Mouse (Mus musculus) embryonic facial prominence, embryonic 12.5 days (tissue): ENCODE results near the gene Zfp11. TPM values are rescaled to one million over a fixed set of nuclear protein-coding genes. Genes with fewer than 3 reads are reported as not detected.
"Not testable (repeated sequence)": the region's sequence is repeated elsewhere in the genome, so short reads cannot be mapped to it uniquely, and the experiment has no call there.

Source experiments
- ATAC-seq: fragments of 200-750 bp; cut with Nextera tagmentation; 2 replicates; pipeline ENCODE4 v1.8.0; 2017; ENCODE audit not compliant: insufficient number of reproducible peaks, insufficient read depth, low FRiP score, low TSS enrichment
- H3K27ac ChIP-seq: fragments of 300-500 bp; sonication (generic); 2 replicates; pipeline ENCODE4 v1.5.1; 2016; ENCODE audit warnings: mild to moderate bottlenecking
- H3K27me3 ChIP-seq: fragments of 300-500 bp; sonication (generic); 2 replicates; pipeline ENCODE4 v1.6.1; 2016; ENCODE audit warnings: mild to moderate bottlenecking, moderate library complexity
- H3K36me3 ChIP-seq: fragments of 300-500 bp; sonication (generic); 2 replicates; pipeline ENCODE4 v1.6.1; 2016; ENCODE audit warnings: mild to moderate bottlenecking
- H3K4me1 ChIP-seq: fragments of 300-500 bp; sonication (generic); 2 replicates; pipeline ENCODE4 v1.6.1; 2016
- H3K4me2 ChIP-seq: fragments of 300-500 bp; sonication (generic); replicated peaks from 2 replicates; pipeline ENCODE4 v1.6.1; 2016; ENCODE audit warnings: mild to moderate bottlenecking, moderate library complexity
- H3K4me3 ChIP-seq: fragments of 300-500 bp; sonication (generic); 2 replicates; pipeline ENCODE4 v1.5.1; 2016; ENCODE audit warnings: mild to moderate bottlenecking
- H3K9ac ChIP-seq: fragments of 300-500 bp; sonication (generic); 2 replicates; pipeline ENCODE4 v1.6.1; 2016; ENCODE audit warnings: mild to moderate bottlenecking, moderate library complexity
- H3K9me3 ChIP-seq: fragments of 300-500 bp; sonication (generic); 2 replicates; pipeline ENCODE4 v1.6.1; 2016; ENCODE audit warnings: mild to moderate bottlenecking, moderate library complexity
- WGBS: fragments of 180-500 bp; shearing (Covaris S2); methylation state at CpG from one replicate; pipeline ENCODE4 v1.1.7; 2016; 5-methylcytosine and 5-hydroxymethylcytosine counted together
- polyA plus RNA-seq: library from polyadenylated mRNA; unstranded; fragments of >200 nt; fragmentation: Nextera tagmentation; extraction: Ambion mirVana; gene quantifications from 2 replicates; pipeline ENCODE4 v1.2.1, GENCODE M21; 2016

Gene Zfp11
- 5.5 and 6.2 TPM in 2 replicates for polyA plus RNA-seq

- 0 out of 2 replicates have a peak, but pooled peaks have one; percentile 60 for ATAC-seq
- Histone ChIP-seq H3K36me3 (no peaks in the 10 kb centered on the region), H3K27me3 (no peaks in the 10 kb centered on the region), H3K27ac (peak within 1 kb of the TSS; percentile 47; the same call in 1 of the 2 replicates), H3K4me3 (peak within 1 kb of the TSS; percentile 79), H3K9ac (peak within 1 kb of the TSS; percentile 87), H3K9me3 (peaks cover 9% of the 10 kb centered on the region; the same call in 1 of the 2 replicates), H3K4me1 (peaks cover 11% of the 10 kb centered on the region; the same call in 1 of the 2 replicates), H3K4me2 (peak within 1 kb of the TSS; percentile 72)
- under 1% methylated on average over 23 of the region's 23 CpGs for WGBS
Observed at GRCm38 (mm10) chr5:129670036-129670458, at the start of gene Zfp11. Zfp11 (minus strand) TSS chr5:129670099.

DNA sequence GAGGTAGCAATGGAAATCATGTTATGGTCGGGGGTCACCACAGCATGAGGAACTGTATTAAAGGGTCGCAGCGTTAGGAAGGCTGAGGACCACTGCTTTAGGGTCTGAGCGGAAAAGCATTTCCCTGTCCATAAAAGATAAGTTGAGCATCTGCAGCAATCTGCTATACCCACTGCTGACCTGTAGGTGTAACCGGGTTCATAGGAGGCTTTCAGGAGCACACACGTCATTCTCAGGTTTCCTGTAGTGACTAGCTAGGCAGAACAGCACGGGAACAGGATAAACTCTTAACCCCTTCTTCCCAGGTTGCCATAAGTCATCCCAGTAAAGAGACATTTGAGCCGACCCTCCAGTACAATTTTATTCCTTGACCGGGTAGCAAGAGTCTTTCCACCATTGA lies 47.1 kb upstream of the Zfp11 start:
- H3K9ac ChIP-seq, result no peak overlapping the region
- H3K36me3 ChIP-seq, result peaks cover 36% of the 10 kb centered on the region
- no peak for ATAC-seq
- H3K27ac ChIP-seq, result no peak overlapping the region
- no peak overlapping the region for H3K4me2 ChIP-seq
- H3K4me1 ChIP-seq, result peaks cover 7% of the 10 kb centered on the region; the same call in 1 of the 2 replicates
- 79% methylated on average over 9 of the region's 9 CpGs for WGBS
- H3K9me3 ChIP-seq, result no peaks in the 10 kb centered on the region
- H3K4me3 ChIP-seq, result no peak overlapping the region
- H3K27me3 ChIP-seq, result no peaks in the 10 kb centered on the region

DNA sequence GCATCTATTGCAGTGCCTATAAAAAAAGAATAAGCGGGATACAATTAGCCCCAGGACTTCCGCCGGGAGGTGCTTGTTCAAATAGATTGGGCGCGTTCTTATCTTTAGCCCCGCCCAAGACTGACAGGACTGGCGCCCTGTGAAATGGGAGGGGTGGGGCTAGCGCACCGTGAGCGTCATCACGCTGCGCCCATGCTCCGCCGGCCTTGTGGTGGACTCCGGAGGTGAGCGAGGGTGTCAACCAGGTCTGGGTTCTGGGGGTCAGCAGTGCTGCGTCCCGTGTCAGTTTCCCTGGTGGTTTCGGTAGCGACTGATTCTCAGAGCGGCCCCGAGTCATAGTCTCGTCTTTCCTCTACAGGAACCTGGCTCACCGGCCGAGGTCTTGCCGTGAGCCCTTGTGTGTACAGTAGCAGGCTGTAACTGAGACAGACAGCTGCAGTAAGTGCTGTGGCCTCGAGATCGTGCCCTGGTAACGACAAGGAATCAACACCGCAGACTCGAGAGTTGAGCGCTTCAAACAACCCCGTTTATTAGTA lies 45.5 kb upstream of the Zfp11 start, which contains the start of gene Mrps17:
TSS of gene Mrps17 (plus strand) at position 172 of the 536 bp plus-strand sequence.
- Histone ChIP-seq H3K4me1 (peaks cover 7% of the 10 kb centered on the region; the same call in 1 of the 2 replicates), H3K9me3 (no peaks in the 10 kb centered on the region), H3K36me3 (peaks cover 36% of the 10 kb centered on the region), H3K27ac (0 out of 2 replicates have a peak within 1 kb of the TSS, but pooled peaks have one; percentile 17), H3K9ac (peak within 1 kb of the TSS; percentile 81), H3K4me3 (peak within 1 kb of the TSS; percentile 83), H3K27me3 (no peaks in the 10 kb centered on the region), H3K4me2 (peak within 1 kb of the TSS; percentile 77)
- under 1% methylated on average over 33 of the region's 33 CpGs for WGBS
- ATAC-seq, result peak; percentile 94

- Histone ChIP-seq H3K9ac (no peak within 1 kb of the TSS), H3K4me3 (no peak within 1 kb of the TSS)
Observed at GRCm38 (mm10) chr5:129708412-129708811, 38.5 kb upstream of the Zfp11 start, which contains the start of gene Sept14. Sept14 (minus strand) TSS chr5:129708512.

DNA sequence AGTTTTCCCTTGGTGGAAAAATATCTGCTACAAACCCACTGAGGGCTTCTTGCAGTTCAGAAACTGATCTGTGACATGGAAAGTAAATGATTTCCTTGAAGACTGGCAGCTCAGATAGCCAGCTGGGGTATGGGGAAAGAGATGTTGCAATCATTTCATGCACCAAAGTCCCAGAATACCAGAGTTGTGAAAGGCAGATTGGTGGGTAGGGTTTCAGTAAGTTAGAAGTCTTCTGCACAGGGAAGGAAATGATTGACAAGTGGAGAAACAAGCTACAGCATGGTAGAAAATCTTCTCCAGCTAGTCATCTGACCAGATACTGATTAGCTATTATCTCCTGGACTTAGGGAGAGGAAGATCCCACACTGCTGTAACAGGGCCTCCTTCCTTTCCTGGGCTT lies 33.5 kb upstream of the Zfp11 start:
- Histone ChIP-seq H3K9ac (no peak overlapping the region), H3K27me3 (no peaks in the 10 kb centered on the region), H3K36me3 (no peaks in the 10 kb centered on the region), H3K4me3 (no peak overlapping the region), H3K4me2 (no peak overlapping the region), H3K9me3 (no peaks in the 10 kb centered on the region), H3K27ac (no peak overlapping the region), H3K4me1 (no peaks in the 10 kb centered on the region)
- ATAC-seq, result no peak

More at GRCm38 (mm10) chr5:129708412-129708811, 38.5 kb upstream of the Zfp11 start, which contains the start of gene Sept14:
- Histone ChIP-seq H3K36me3 (no peaks in the 10 kb centered on the region), H3K27me3 (no peaks in the 10 kb centered on the region), H3K4me1 (no peaks in the 10 kb centered on the region), H3K27ac (no peak within 1 kb of the TSS), H3K9me3 (no peaks in the 10 kb centered on the region), H3K4me2 (no peak within 1 kb of the TSS)
- WGBS, result 71% methylated on average over 2 of the region's 2 CpGs
- ATAC-seq, result no peak

DNA sequence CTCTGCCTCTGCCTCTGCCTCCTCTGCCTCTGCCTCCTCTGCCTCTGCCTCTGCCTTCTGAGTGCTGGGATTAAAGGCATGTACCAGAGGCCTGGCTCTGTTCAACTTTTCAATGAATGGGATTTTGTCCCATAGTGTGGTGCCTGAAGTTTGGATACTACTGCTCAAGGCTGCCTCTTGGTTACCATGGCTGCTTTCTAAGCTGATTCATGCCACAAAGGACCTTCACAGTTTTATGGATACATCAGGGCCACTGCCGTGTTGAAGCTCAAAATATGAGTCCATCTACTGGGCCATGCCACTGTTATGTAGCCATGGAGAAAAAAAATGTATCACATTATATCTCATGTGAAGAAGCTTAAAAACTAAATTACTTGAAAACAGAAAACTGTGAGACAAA lies 31.8 kb upstream of the Zfp11 start:
- Histone ChIP-seq H3K4me2 (no peak overlapping the region), H3K9ac (no peak overlapping the region), H3K4me1 (no peaks in the 10 kb centered on the region), H3K27ac (no peak overlapping the region), H3K4me3 (no peak overlapping the region), H3K9me3 (no peaks in the 10 kb centered on the region), H3K27me3 (no peaks in the 10 kb centered on the region), H3K36me3 (no peaks in the 10 kb centered on the region)
- 87% methylated on average over 1 of the region's 1 CpGs for WGBS
- ATAC-seq, result no peak

GRCm38 (mm10) chr5:129700506-129700905 lies 30.6 kb upstream of the Zfp11 start:
- Histone ChIP-seq H3K4me3 (0 out of 2 replicates have a peak overlapping the region, but pooled peaks have one; percentile 3), H3K36me3 (no peaks in the 10 kb centered on the region), H3K9me3 (no peaks in the 10 kb centered on the region), H3K27ac (no peak overlapping the region), H3K4me2 (no peak overlapping the region; the same call in 1 of the 2 replicates), H3K27me3 (no peaks in the 10 kb centered on the region), H3K9ac (no peak overlapping the region), H3K4me1 (no peaks in the 10 kb centered on the region)
- no peak for ATAC-seq
- 37% methylated on average over 2 of the region's 2 CpGs for WGBS

GRCm38 (mm10) chr5:129690528-129690927 lies 20.6 kb upstream of the Zfp11 start:
- Histone ChIP-seq H3K4me2 (no peak overlapping the region), H3K4me3 (no peak overlapping the region), H3K4me1 (no peaks in the 10 kb centered on the region), H3K9me3 (no peaks in the 10 kb centered on the region), H3K27me3 (no peaks in the 10 kb centered on the region), H3K9ac (no peak overlapping the region), H3K36me3 (no peaks in the 10 kb centered on the region), H3K27ac (no peak overlapping the region)
- no peak for ATAC-seq
- 54% methylated on average over 3 of the region's 3 CpGs for WGBS

GRCm38 (mm10) chr5:129687621-129688020 lies 17.7 kb upstream of the Zfp11 start:
- WGBS, result 89% methylated on average over 7 of the region's 7 CpGs

DNA sequence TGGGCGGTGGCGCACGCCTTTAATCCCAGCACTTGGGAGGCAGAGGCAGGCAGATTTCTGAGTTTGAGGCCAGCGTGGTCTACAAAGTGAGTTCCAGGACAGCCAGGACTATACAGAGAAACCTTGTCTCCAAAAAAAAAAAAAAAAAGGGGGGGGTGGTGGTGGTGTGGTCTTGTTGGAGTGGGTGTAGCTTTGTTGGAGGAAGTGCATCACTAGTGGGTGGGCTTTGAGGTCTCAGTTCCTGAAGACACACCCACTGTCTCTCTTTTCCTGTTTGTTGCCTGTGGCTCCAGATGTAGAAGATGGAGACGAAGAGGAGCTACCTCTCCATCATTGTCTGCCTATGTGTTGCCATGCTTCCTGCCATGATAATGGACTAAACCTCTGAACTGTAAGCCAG lies 15.2 kb upstream of the Zfp11 start:
- H3K4me3 ChIP-seq, result not testable (repeated sequence)

More at GRCm38 (mm10) chr5:129687621-129688020, 17.7 kb upstream of the Zfp11 start:
- no peak overlapping the region for H3K4me3 ChIP-seq
- H3K36me3 ChIP-seq, result no peaks in the 10 kb centered on the region
- H3K4me2 ChIP-seq, result no peak overlapping the region
- no peak for ATAC-seq
- H3K9me3 ChIP-seq, result no peaks in the 10 kb centered on the region
- no peaks in the 10 kb centered on the region for H3K4me1 ChIP-seq
- H3K27me3 ChIP-seq, result no peaks in the 10 kb centered on the region
- H3K27ac ChIP-seq, result no peak overlapping the region
- H3K9ac ChIP-seq, result no peak overlapping the region

GRCm38 (mm10) chr5:129669453-129670035 lies 355 bp downstream of the Zfp11 start:
- WGBS, result 1% methylated on average over 31 of the region's 31 CpGs
- ATAC-seq, result 0 out of 2 replicates have a peak, but pooled peaks have one; percentile 35
- H3K4me2 ChIP-seq, result peak overlapping the region; percentile 72
- H3K9me3 ChIP-seq, result 0 out of 2 replicates have a peak, but pooled peaks cover 7% of the 10 kb centered on the region
- H3K4me3 ChIP-seq, result peak overlapping the region; percentile 79
- peak overlapping the region; percentile 47; the same call in 1 of the 2 replicates for H3K27ac ChIP-seq
- H3K27me3 ChIP-seq, result no peaks in the 10 kb centered on the region
- H3K9ac ChIP-seq, result peak overlapping the region; percentile 87
- H3K4me1 ChIP-seq, result peaks cover 11% of the 10 kb centered on the region; the same call in 1 of the 2 replicates
- no peaks in the 10 kb centered on the region for H3K36me3 ChIP-seq

More for the DNA sequence above, 15.2 kb upstream of the Zfp11 start:
- not testable (repeated sequence) for ATAC-seq, H3K36me3 ChIP-seq, H3K9me3 ChIP-seq, H3K9ac ChIP-seq, H3K4me2 ChIP-seq, H3K27ac ChIP-seq, H3K4me1 ChIP-seq, H3K27me3 ChIP-seq
- WGBS, result 84% methylated on average over 5 of the region's 5 CpGs

GRCm38 (mm10) chr5:129667851-129668250 lies 2.0 kb downstream of the Zfp11 start:
- H3K4me1 ChIP-seq, result peaks cover 11% of the 10 kb centered on the region; the same call in 1 of the 2 replicates
- ATAC-seq, result no peak
- no peak overlapping the region for H3K4me3 ChIP-seq
- no peaks in the 10 kb centered on the region for H3K36me3 ChIP-seq
- WGBS, result 89% methylated on average over 4 of the region's 4 CpGs
- H3K27ac ChIP-seq, result no peak overlapping the region
- H3K9ac ChIP-seq, result no peak overlapping the region
- no peaks in the 10 kb centered on the region for H3K27me3 ChIP-seq
- H3K4me2 ChIP-seq, result no peak overlapping the region
- 0 out of 2 replicates have a peak, but pooled peaks cover 4% of the 10 kb centered on the region for H3K9me3 ChIP-seq
